Mouse (Mus musculus): ENCODE results near the gene Slco4a1. TPM values are rescaled to one million over a fixed set of nuclear protein-coding genes. Genes with fewer than 3 reads are reported as not detected.

Slco4a1 gene
- 0.40 and 0.90 TPM in 2 replicates for polyA plus RNA-seq (2015; fragmentation: Nextera tagmentation; extraction: Ambion mirVana)

- Histone ChIP-seq H3K9ac (peak within 1 kb of the TSS; percentile 43), H3K4me3 (peak within 1 kb of the TSS; percentile 51), H3K27ac (no peak within 1 kb of the TSS), H3K27me3 (peaks cover 52% of the 10 kb centered on the region), H3K4me1 (peaks cover 19% of the 10 kb centered on the region), H3K36me3 (no peaks in the 10 kb centered on the region), H3K9me3 (no peaks in the 10 kb centered on the region), H3K4me2 (replicated peaks) (peak within 1 kb of the TSS; percentile 97)
- ATAC-seq (ENCODE audit: low FRiP score, low read depth): peak; percentile 87
- 2% methylated on average over 65 of the region's 65 CpGs for WGBS
Measured at GRCm38 (mm10) chr2:180455723-180456698, at the start of gene Slco4a1. TSS of gene Slco4a1 (plus strand) at chr2:180456245.

GRCm38 (mm10) chr2:180408410-180408809 is 47.6 kb upstream of the Slco4a1 start:
- no peak overlapping the region for H3K4me2 ChIP-seq (replicated peaks)
- H3K9ac ChIP-seq: no peak overlapping the region
- H3K4me3 ChIP-seq: no peak overlapping the region
- H3K4me1 ChIP-seq: no peaks in the 10 kb centered on the region
- no peaks in the 10 kb centered on the region for H3K9me3 ChIP-seq
- H3K36me3 ChIP-seq: no peaks in the 10 kb centered on the region
- WGBS: 30% methylated on average over 2 of the region's 2 CpGs
- no peak for ATAC-seq (ENCODE audit: low FRiP score, low read depth)
- H3K27me3 ChIP-seq: no peaks in the 10 kb centered on the region
- no peak overlapping the region for H3K27ac ChIP-seq

GRCm38 (mm10) chr2:180410432-180410831 is 45.6 kb upstream of the Slco4a1 start:
- ATAC-seq (ENCODE audit: low FRiP score, low read depth): no peak
- H3K4me3 ChIP-seq: no peak overlapping the region
- 69% methylated on average over 8 of the region's 8 CpGs for WGBS
- no peaks in the 10 kb centered on the region for H3K36me3 ChIP-seq
- no peaks in the 10 kb centered on the region for H3K9me3 ChIP-seq
- H3K4me1 ChIP-seq: no peaks in the 10 kb centered on the region
- H3K27ac ChIP-seq: no peak overlapping the region
- no peak overlapping the region for H3K4me2 ChIP-seq (replicated peaks)
- H3K27me3 ChIP-seq: no peaks in the 10 kb centered on the region
- no peak overlapping the region for H3K9ac ChIP-seq

GRCm38 (mm10) chr2:180411013-180411412 is 45.0 kb upstream of the Slco4a1 start:
- no peak for ATAC-seq (ENCODE audit: low FRiP score, low read depth)
- no peaks in the 10 kb centered on the region for H3K4me1 ChIP-seq
- no peaks in the 10 kb centered on the region for H3K9me3 ChIP-seq
- H3K36me3 ChIP-seq: no peaks in the 10 kb centered on the region
- H3K4me2 ChIP-seq (replicated peaks): no peak overlapping the region
- no peak overlapping the region for H3K27ac ChIP-seq
- H3K4me3 ChIP-seq: no peak overlapping the region
- WGBS: 15% methylated on average over 8 of the region's 8 CpGs
- no peaks in the 10 kb centered on the region for H3K27me3 ChIP-seq
- H3K9ac ChIP-seq: no peak overlapping the region

- H3K4me2 ChIP-seq (replicated peaks): no peak overlapping the region
- no peaks in the 10 kb centered on the region for H3K36me3 ChIP-seq
- no peaks in the 10 kb centered on the region for H3K4me1 ChIP-seq
- WGBS: 55% methylated on average over 3 of the region's 3 CpGs
- H3K4me3 ChIP-seq: no peak overlapping the region
- ATAC-seq (ENCODE audit: low FRiP score, low read depth): no peak
- H3K9me3 ChIP-seq: no peaks in the 10 kb centered on the region
- H3K9ac ChIP-seq: no peak overlapping the region
- no peaks in the 10 kb centered on the region for H3K27me3 ChIP-seq
- no peak overlapping the region for H3K27ac ChIP-seq
Measured at GRCm38 (mm10) chr2:180415627-180416026, 40.4 kb upstream of the Slco4a1 start.

GRCm38 (mm10) chr2:180417731-180418130 is 38.3 kb upstream of the Slco4a1 start:
- no peak overlapping the region for H3K4me3 ChIP-seq
- ATAC-seq (ENCODE audit: low FRiP score, low read depth): no peak
- no peak overlapping the region for H3K9ac ChIP-seq
- H3K4me1 ChIP-seq: no peaks in the 10 kb centered on the region
- no peaks in the 10 kb centered on the region for H3K36me3 ChIP-seq
- H3K27ac ChIP-seq: no peak overlapping the region
- no peaks in the 10 kb centered on the region for H3K9me3 ChIP-seq
- no peak overlapping the region for H3K4me2 ChIP-seq (replicated peaks)
- no peaks in the 10 kb centered on the region for H3K27me3 ChIP-seq
- WGBS: 14% methylated on average over 9 of the region's 9 CpGs

- no peaks in the 10 kb centered on the region for H3K9me3 ChIP-seq
- no peak for ATAC-seq (ENCODE audit: low FRiP score, low read depth)
- no peak overlapping the region for H3K27ac ChIP-seq
- no peaks in the 10 kb centered on the region for H3K36me3 ChIP-seq
- H3K4me3 ChIP-seq: no peak overlapping the region
- H3K4me2 ChIP-seq (replicated peaks): no peak overlapping the region
- H3K9ac ChIP-seq: no peak overlapping the region
- H3K4me1 ChIP-seq: no peaks in the 10 kb centered on the region
- WGBS: 80% methylated on average over 3 of the region's 3 CpGs
- H3K27me3 ChIP-seq: 0 out of 2 replicates have a peak, but pooled peaks cover 5% of the 10 kb centered on the region
Measured at GRCm38 (mm10) chr2:180420641-180421040, 35.4 kb upstream of the Slco4a1 start.

- H3K9me3 ChIP-seq: no peaks in the 10 kb centered on the region
- no peak overlapping the region for H3K27ac ChIP-seq
- no peak overlapping the region for H3K4me3 ChIP-seq
- no peaks in the 10 kb centered on the region for H3K4me1 ChIP-seq
- no peak overlapping the region for H3K4me2 ChIP-seq (replicated peaks)
- H3K9ac ChIP-seq: no peak overlapping the region
- no peak for ATAC-seq (ENCODE audit: low FRiP score, low read depth)
- H3K27me3 ChIP-seq: peaks cover 11% of the 10 kb centered on the region
- 41% methylated on average over 2 of the region's 2 CpGs for WGBS
- H3K36me3 ChIP-seq: no peaks in the 10 kb centered on the region
Measured at GRCm38 (mm10) chr2:180425115-180425514, 30.9 kb upstream of the Slco4a1 start.

GRCm38 (mm10) chr2:180427073-180427472 is 29.0 kb upstream of the Slco4a1 start:
- Histone ChIP-seq H3K27me3 (peaks cover 11% of the 10 kb centered on the region), H3K36me3 (no peaks in the 10 kb centered on the region), H3K27ac (no peak overlapping the region), H3K4me1 (no peaks in the 10 kb centered on the region), H3K9ac (no peak overlapping the region), H3K4me3 (no peak overlapping the region), H3K9me3 (no peaks in the 10 kb centered on the region), H3K4me2 (replicated peaks) (no peak overlapping the region)
- WGBS: 65% methylated on average over 8 of the region's 8 CpGs
- no peak for ATAC-seq (ENCODE audit: low FRiP score, low read depth)

- no peak overlapping the region for H3K4me3 ChIP-seq
- WGBS: 27% methylated on average over 2 of the region's 2 CpGs
- no peaks in the 10 kb centered on the region for H3K36me3 ChIP-seq
- no peaks in the 10 kb centered on the region for H3K9me3 ChIP-seq
- H3K4me1 ChIP-seq: peaks cover 11% of the 10 kb centered on the region
- H3K9ac ChIP-seq: no peak overlapping the region
- no peak for ATAC-seq (ENCODE audit: low FRiP score, low read depth)
- peaks cover 11% of the 10 kb centered on the region for H3K27me3 ChIP-seq
- H3K27ac ChIP-seq: no peak overlapping the region
- no peak overlapping the region for H3K4me2 ChIP-seq (replicated peaks)
Measured at GRCm38 (mm10) chr2:180428331-180428730, 27.7 kb upstream of the Slco4a1 start.

GRCm38 (mm10) chr2:180430648-180431047 is 25.4 kb upstream of the Slco4a1 start:
- no peak overlapping the region for H3K9ac ChIP-seq
- ATAC-seq (ENCODE audit: low FRiP score, low read depth): no peak

GRCm38 (mm10) chr2:180432042-180432668 is 23.9 kb upstream of the Slco4a1 start:
- Histone ChIP-seq H3K27ac (no peak overlapping the region), H3K4me1 (peaks cover 43% of the 10 kb centered on the region), H3K4me2 (replicated peaks) (no peak overlapping the region), H3K9ac (no peak overlapping the region), H3K27me3 (no peaks in the 10 kb centered on the region), H3K36me3 (no peaks in the 10 kb centered on the region), H3K9me3 (no peaks in the 10 kb centered on the region), H3K4me3 (no peak overlapping the region)
- 18% methylated on average over 10 of the region's 10 CpGs for whole genome bisulfite sequencing
- no peak for ATAC-seq (ENCODE audit: low FRiP score, low read depth)

More at GRCm38 (mm10) chr2:180430648-180431047, 25.4 kb upstream of the Slco4a1 start:
- peaks cover 29% of the 10 kb centered on the region for H3K4me1 ChIP-seq
- H3K27me3 ChIP-seq: peaks cover 6% of the 10 kb centered on the region
- H3K27ac ChIP-seq: no peak overlapping the region
- no peak overlapping the region for H3K4me3 ChIP-seq
- WGBS: 78% methylated on average over 11 of the region's 11 CpGs
- H3K4me2 ChIP-seq (replicated peaks): no peak overlapping the region
- no peaks in the 10 kb centered on the region for H3K36me3 ChIP-seq
- no peaks in the 10 kb centered on the region for H3K9me3 ChIP-seq
